Mouse (Mus musculus) MEL (cell line): ENCODE measurements around the gene Crim1. TPM values are rescaled to one million over a fixed set of nuclear protein-coding genes. Genes with fewer than 3 reads are reported as not detected.

Experiments
- DNase-seq: peaks from one replicate; pipeline ENCODE4 v3.0.0; 2011; ENCODE audit warnings: low read depth, low spot score
- H3K27ac ChIP-seq: 2 replicates; pipeline ENCODE4 v1.5.1; 2012; ENCODE audit warnings: low read depth, mild to moderate bottlenecking, control low read depth, low read length, moderate library complexity; ENCODE audit not compliant: control insufficient read depth
- H3K27me3 ChIP-seq, 2 experiments: fragments of 150-350 bp in 1 of 2; sonication (generic) in 1 of 2; 2 replicates each; pipeline ENCODE4 v1.6.1; 2012; ENCODE audit warnings: low read length in 2 of 2, mild to moderate bottlenecking in 2 of 2, improper control_type of control experiment in 1 of 2, moderate library complexity in 1 of 2; ENCODE audit not compliant: insufficient read depth in 2 of 2, control insufficient read depth in 1 of 2
- H3K36me3 ChIP-seq, 2 experiments: 2 replicates each; pipeline ENCODE4 v1.6.1; 2012 to 2014; ENCODE audit warnings: low read length in 2 of 2, improper control_type of control experiment in 1 of 2, inconsistent platforms in 1 of 2, mild to moderate bottlenecking in 1 of 2; ENCODE audit not compliant: insufficient read depth in 2 of 2, control insufficient read depth in 1 of 2
- H3K4me1 ChIP-seq, 2 experiments: fragments of 150-350 bp in 1 of 2; sonication (generic) in 1 of 2; 2 replicates each; pipeline ENCODE4 v1.6.1; 2012; ENCODE audit warnings: low read length in 2 of 2, improper control_type of control experiment in 1 of 2, mild to moderate bottlenecking in 1 of 2; ENCODE audit not compliant: insufficient read depth in 2 of 2, control insufficient read depth in 1 of 2
- H3K4me3 ChIP-seq, 2 experiments: fragments of 150-350 bp in 1 of 2; sonication (generic) in 1 of 2; 2 replicates each; pipeline ENCODE4 v1.5.1; 2012; ENCODE audit warnings: low read depth in 2 of 2, low read length in 2 of 2, mild to moderate bottlenecking in 2 of 2, moderate library complexity in 2 of 2, control low read depth in 1 of 2, improper control_type of control experiment in 1 of 2; ENCODE audit not compliant: control insufficient read depth in 1 of 2, insufficient read depth in 1 of 2
- H3K79me2 ChIP-seq: 2 replicates; pipeline ENCODE4 v1.6.1; 2012; ENCODE audit warnings: mild to moderate bottlenecking, low read length, moderate library complexity; ENCODE audit not compliant: control insufficient read depth, poor library complexity, insufficient read depth
- H3K9ac ChIP-seq: 2 replicates; pipeline ENCODE4 v1.6.1; 2012; ENCODE audit warnings: low read depth, mild to moderate bottlenecking, control low read depth, low read length, moderate library complexity; ENCODE audit not compliant: control insufficient read depth, poor library complexity, severe bottlenecking
- H3K9me3 ChIP-seq: fragments of 150-350 bp; sonication (generic); replicated peaks from 2 replicates; pipeline ENCODE4 v1.6.1; 2012; ENCODE audit warnings: mild to moderate bottlenecking, low read length, improper control_type of control experiment, moderate library complexity; ENCODE audit not compliant: insufficient read depth
- BHLHE40 ChIP-seq: IDR thresholded peaks from 2 replicates; pipeline ENCODE4 v1.6.1; 2012; ENCODE audit warnings: low read depth, mild to moderate bottlenecking, inconsistent platforms, low read length, improper control_type of control experiment, borderline replicate concordance
- E2F4 ChIP-seq: IDR thresholded peaks from 2 replicates; pipeline ENCODE4 v1.6.1; 2011; ENCODE audit warnings: low read depth, low read length, improper control_type of control experiment, borderline replicate concordance
- ELF1 ChIP-seq: IDR thresholded peaks from 2 replicates; pipeline ENCODE4 v1.6.1; 2014; ENCODE audit warnings: low read depth, mild to moderate bottlenecking, inconsistent platforms, low read length, improper control_type of control experiment, moderate library complexity
- EP300 ChIP-seq, 2 experiments: IDR thresholded peaks; 2 replicates each; pipeline ENCODE4 v1.6.1; 2011; ENCODE audit warnings: improper control_type of control experiment in 2 of 2, low read length in 2 of 2, low read depth in 1 of 2, mild to moderate bottlenecking in 1 of 2
- MAFK ChIP-seq: IDR thresholded peaks from 2 replicates; pipeline ENCODE4 v1.6.1; 2011; ENCODE audit warnings: low read depth, mild to moderate bottlenecking, low read length, improper control_type of control experiment, borderline replicate concordance
- MAZ ChIP-seq: IDR thresholded peaks from 2 replicates; pipeline ENCODE4 v1.6.1; 2012; ENCODE audit warnings: low read depth, mild to moderate bottlenecking, inconsistent platforms, low read length, improper control_type of control experiment
- MYB ChIP-seq: IDR thresholded peaks from 2 replicates; pipeline ENCODE4 v1.6.1; 2011; ENCODE audit warnings: mild to moderate bottlenecking, low read depth, low read length, improper control_type of control experiment
- NRF1 ChIP-seq: IDR thresholded peaks from 2 replicates; pipeline ENCODE4 v1.6.1; 2014; ENCODE audit warnings: low read depth, mild to moderate bottlenecking, inconsistent platforms, low read length, improper control_type of control experiment, moderate library complexity; ENCODE audit not compliant: poor library complexity, insufficient read depth, severe bottlenecking
- POLR2AphosphoS5 ChIP-seq: IDR thresholded peaks from 2 replicates; pipeline ENCODE4 v1.6.1; 2012; ENCODE audit warnings: low read depth, borderline replicate concordance, mild to moderate bottlenecking, inconsistent platforms, low read length, moderate library complexity, mixed read lengths
- SIN3A ChIP-seq: IDR thresholded peaks from 2 replicates; pipeline ENCODE4 v1.6.1; 2012; ENCODE audit warnings: low read length, improper control_type of control experiment, inconsistent platforms
- TAL1 ChIP-seq: IDR thresholded peaks from 2 replicates; pipeline ENCODE4 v1.6.1; 2012; ENCODE audit warnings: mild to moderate bottlenecking, inconsistent platforms, low read length, moderate library complexity, mixed read lengths
- TBP ChIP-seq: IDR thresholded peaks from 2 replicates; pipeline ENCODE4 v1.8.0; 2011; ENCODE audit warnings: low read depth, low read length, improper control_type of control experiment
- TCF12 ChIP-seq: IDR thresholded peaks from 2 replicates; pipeline ENCODE4 v1.6.1; 2014; ENCODE audit warnings: low read depth, mild to moderate bottlenecking, inconsistent platforms, low read length, improper control_type of control experiment, moderate library complexity
- UBTF ChIP-seq: IDR thresholded peaks from 2 replicates; pipeline ENCODE4 v1.6.1; 2012; ENCODE audit warnings: low read depth, mild to moderate bottlenecking, inconsistent platforms, low read length, improper control_type of control experiment, moderate library complexity, borderline replicate concordance; ENCODE audit not compliant: insufficient read depth
- USF2 ChIP-seq, 2 experiments: IDR thresholded peaks; 2 replicates each; pipeline ENCODE4 v1.6.1; 2011 to 2012; ENCODE audit warnings: improper control_type of control experiment in 2 of 2, low read length in 2 of 2, borderline replicate concordance in 1 of 2, inconsistent platforms in 1 of 2, low read depth in 1 of 2, mild to moderate bottlenecking in 1 of 2; ENCODE audit not compliant: insufficient read depth in 1 of 2
- ZMIZ1 ChIP-seq: IDR thresholded peaks from 2 replicates; pipeline ENCODE4 v1.6.1; 2012; ENCODE audit warnings: low read depth, mild to moderate bottlenecking, inconsistent platforms, low read length, improper control_type of control experiment, moderate library complexity
- ZNF384 ChIP-seq: IDR thresholded peaks from 2 replicates; pipeline ENCODE4 v1.6.1; 2012; ENCODE audit warnings: low read depth, mild to moderate bottlenecking, inconsistent platforms, low read length, improper control_type of control experiment
- polyA plus RNA-seq, 2 experiments: library from polyadenylated mRNA; stranded (reverse) in 1 of 2; unstranded in 1 of 2; fragments of >175 nt in 1 of 2; fragments of >200 nt in 1 of 2; gene quantifications; 2 replicates each; pipeline versions ENCODE4 v1.2.1 to v1.2.4; 2012; ENCODE audit warnings: low replicate concordance in 2 of 2, low read depth in 1 of 2; ENCODE audit not compliant: insufficient read length in 2 of 2, insufficient read depth in 1 of 2, missing spikeins in 1 of 2
- total RNA-seq: library from RNA; depleted of rRNA; stranded (reverse); fragments of 300-350 nt; gene quantifications from 2 replicates; pipeline ENCODE4 v1.2.3, GENCODE M21; 2012

Gene Crim1
- total and polyA plus RNA-seq, 3 experiments: not detected

- no peak overlapping the region for H3K27ac ChIP-seq
- no peaks in the 10 kb centered on the region for H3K9me3 ChIP-seq
- H3K9ac ChIP-seq: no peak overlapping the region
- TF ChIP-seq USF2 (IDR thresholded peaks at IDR 0.05; ENCODE audit: borderline replicate concordance in 1 of 2, insufficient read depth in 1 of 2, low read depth in 1 of 2, low read length in 2 of 2): no peak
- TF ChIP-seq MYB: no peak
- TF ChIP-seq ELF1: no peak
- TF ChIP-seq TBP: no peak
- no peak for TF ChIP-seq BHLHE40
- no peak for TF ChIP-seq MAFK
- H3K79me2 ChIP-seq: no peaks in the 10 kb centered on the region
- DNase-seq: peak; percentile 2
- no peaks in the 10 kb centered on the region for H3K36me3 ChIP-seq
- no peaks in the 10 kb centered on the region for H3K27me3 ChIP-seq
- no peaks in the 10 kb centered on the region for H3K4me1 ChIP-seq
- H3K4me3 ChIP-seq: no peak overlapping the region
Measured at GRCm38 (mm10) chr17:78361939-78362728, 162.1 kb downstream of the Crim1 start.

- Histone ChIP-seq H3K36me3 (no peaks in the 10 kb centered on the region), H3K79me2 (no peaks in the 10 kb centered on the region), H3K27ac (no peak overlapping the region), H3K27me3 (no peaks in the 10 kb centered on the region), H3K9ac (no peak overlapping the region), H3K4me3 (no peak overlapping the region), H3K4me1 (no peaks in the 10 kb centered on the region), H3K9me3 (no peaks in the 10 kb centered on the region)
- DNase-seq: no peak
- TF ChIP-seq BHLHE40 (no peak), TAL1 (no peak), E2F4 (no peak), UBTF (no peak), EP300 (IDR thresholded peaks at IDR 0.05; ENCODE audit: low read depth in 1 of 2, low read length in 2 of 2) (no peak), TCF12 (no peak), NRF1 (no peak), MAZ (no peak), SIN3A (no peak), POLR2AphosphoS5 (no peak), USF2 (IDR thresholded peaks at IDR 0.05; ENCODE audit: borderline replicate concordance in 1 of 2, insufficient read depth in 1 of 2, low read depth in 1 of 2, low read length in 2 of 2) (no peak), ZNF384 (no peak), ZMIZ1 (no peak)
Measured at GRCm38 (mm10) chr17:78364555-78365302, 164.7 kb downstream of the Crim1 start.
